Mouse (Mus musculus) embryonic facial prominence, embryonic 14.5 days (tissue): ENCODE measurements at regions not wholly inside any gene's neighbourhood (a gene's known extent, or its start where the extent isn't known, plus 50 kb on each side); places are given as distances from the start of the nearest gene placed in this dataset.

ENCODE experiments used
- ATAC-seq: fragments of 200-750 bp; cut with Nextera tagmentation; 2 replicates; pipeline ENCODE4 v1.8.0; 2017; ENCODE audit warnings: low read depth, moderate number of reproducible peaks, moderate TSS enrichment
- DNase-seq: peaks from one replicate; pipeline ENCODE4 v3.0.0-alpha.2; 2015; ENCODE audit warnings: low spot score
- H3K27ac ChIP-seq: fragments of 300-500 bp; sonication (generic); replicated peaks from 2 replicates; pipeline ENCODE4 v1.5.1; 2014; ENCODE audit warnings: low read depth, mild to moderate bottlenecking, low read length, moderate library complexity
- H3K27me3 ChIP-seq: fragments of 300-500 bp; sonication (generic); replicated peaks from 2 replicates; pipeline ENCODE4 v1.6.1; 2014; ENCODE audit warnings: low read length; ENCODE audit not compliant: control insufficient read depth, insufficient read depth
- H3K36me3 ChIP-seq: fragments of 300-500 bp; sonication (generic); 2 replicates; pipeline ENCODE4 v1.6.1; 2014; ENCODE audit warnings: low read length, mixed read lengths; ENCODE audit not compliant: control insufficient read depth, insufficient read depth
- H3K4me1 ChIP-seq: fragments of 300-500 bp; sonication (generic); 2 replicates; pipeline ENCODE4 v1.6.1; 2014; ENCODE audit warnings: antibody characterized with exemption, low read length; ENCODE audit not compliant: control insufficient read depth, insufficient read depth
- H3K4me2 ChIP-seq: fragments of 300-500 bp; sonication (generic); 2 replicates; pipeline ENCODE4 v1.6.1; 2014; ENCODE audit warnings: low read depth, mild to moderate bottlenecking, low read length, moderate library complexity, mixed read lengths
- H3K4me3 ChIP-seq: fragments of 300-500 bp; sonication (generic); 2 replicates; pipeline ENCODE4 v1.5.1; 2014; ENCODE audit warnings: low read depth, mild to moderate bottlenecking, low read length
- H3K9ac ChIP-seq: fragments of 300-500 bp; sonication (generic); 2 replicates; pipeline ENCODE4 v1.6.1; 2014; ENCODE audit warnings: low read depth, mild to moderate bottlenecking, low read length, moderate library complexity, mixed read lengths
- H3K9me3 ChIP-seq: fragments of 300-500 bp; sonication (generic); 2 replicates; pipeline ENCODE4 v1.6.1; 2016; ENCODE audit warnings: low read length; ENCODE audit not compliant: control insufficient read depth
- WGBS: fragments of 180-500 bp; shearing (Covaris S2); extraction: QIAGEN DNeasy Blood & Tissue Kit; methylation state at CpG from one replicate; pipeline ENCODE4 v1.1.7; 2014; 5-methylcytosine and 5-hydroxymethylcytosine counted together

DNA sequence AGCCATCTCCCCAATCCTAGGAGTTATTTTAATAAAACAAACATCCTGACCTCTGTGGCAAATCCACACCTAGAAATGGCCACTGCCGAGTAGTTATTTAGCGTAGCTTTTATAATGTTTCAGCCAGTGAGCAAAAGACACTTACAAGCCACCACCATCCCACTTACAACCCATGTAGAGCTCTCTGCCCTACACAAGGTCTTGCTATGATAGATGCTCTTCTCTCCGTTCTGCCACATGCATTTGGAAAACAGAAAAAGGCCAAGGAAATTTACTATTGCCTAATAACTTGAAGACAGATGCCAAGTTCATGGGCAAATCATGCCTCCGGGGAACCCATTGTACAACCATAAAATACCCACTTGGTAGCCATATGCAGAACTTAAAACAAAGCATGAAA is 296.5 kb downstream of the Maf start:
- H3K9me3 ChIP-seq: no peaks in the 10 kb centered on the region
- H3K27me3 ChIP-seq: no peaks in the 10 kb centered on the region; the same call in 1 of the 2 replicates
- DNase-seq: no peak
- H3K4me2 ChIP-seq: no peak overlapping the region
- WGBS: 87% methylated on average over 4 of the region's 4 CpGs
- H3K4me3 ChIP-seq: no peak overlapping the region
- H3K27ac ChIP-seq: no peak overlapping the region
- no peak for ATAC-seq
- H3K9ac ChIP-seq: no peak overlapping the region
- peaks cover 6% of the 10 kb centered on the region; the same call in 1 of the 2 replicates for H3K4me1 ChIP-seq
- no peaks in the 10 kb centered on the region for H3K36me3 ChIP-seq

GRCm38 (mm10) chr8:115410191-115410590 is 297.4 kb downstream of the Maf start:
- Histone ChIP-seq H3K4me3 (no peak overlapping the region), H3K36me3 (no peaks in the 10 kb centered on the region), H3K9ac (no peak overlapping the region), H3K27ac (no peak overlapping the region), H3K4me1 (peaks cover 6% of the 10 kb centered on the region; the same call in 1 of the 2 replicates), H3K27me3 (no peaks in the 10 kb centered on the region; the same call in 1 of the 2 replicates), H3K4me2 (no peak overlapping the region), H3K9me3 (no peaks in the 10 kb centered on the region)
- DNase-seq: no peak
- 91% methylated on average over 3 of the region's 3 CpGs for WGBS
- no peak for ATAC-seq

- no peak for ATAC-seq
- DNase-seq: no peak
- Histone ChIP-seq H3K4me3 (no peak overlapping the region), H3K9ac (no peak overlapping the region), H3K4me2 (no peak overlapping the region), H3K9me3 (no peaks in the 10 kb centered on the region), H3K27me3 (no peaks in the 10 kb centered on the region), H3K36me3 (no peaks in the 10 kb centered on the region), H3K27ac (no peak overlapping the region), H3K4me1 (no peaks in the 10 kb centered on the region)
- 94% methylated on average over 4 of the region's 4 CpGs for WGBS
Measured at GRCm38 (mm10) chr8:115407535-115407934, 300.1 kb downstream of the Maf start.

- ATAC-seq: no peak
- Histone ChIP-seq H3K4me1 (no peaks in the 10 kb centered on the region), H3K27ac (no peak overlapping the region), H3K4me2 (no peak overlapping the region), H3K9me3 (no peaks in the 10 kb centered on the region), H3K4me3 (no peak overlapping the region), H3K9ac (no peak overlapping the region), H3K36me3 (no peaks in the 10 kb centered on the region), H3K27me3 (no peaks in the 10 kb centered on the region)
- WGBS: 66% methylated on average over 4 of the region's 4 CpGs
- no peak for DNase-seq
Measured at GRCm38 (mm10) chr8:115403601-115404000, 304.0 kb downstream of the Maf start.

- H3K27me3 ChIP-seq: no peaks in the 10 kb centered on the region
- H3K27ac ChIP-seq: no peak overlapping the region
- no peak for ATAC-seq
- H3K4me1 ChIP-seq: no peaks in the 10 kb centered on the region
- H3K9ac ChIP-seq: no peak overlapping the region
- no peak overlapping the region for H3K4me3 ChIP-seq
- H3K36me3 ChIP-seq: no peaks in the 10 kb centered on the region
- DNase-seq: peak; percentile 12
- WGBS: 49% methylated on average over 10 of the region's 10 CpGs
- H3K9me3 ChIP-seq: no peaks in the 10 kb centered on the region
- no peak overlapping the region for H3K4me2 ChIP-seq
Measured at GRCm38 (mm10) chr8:115402471-115403197, 305.0 kb downstream of the Maf start.
